In the genomic region with DNA sequence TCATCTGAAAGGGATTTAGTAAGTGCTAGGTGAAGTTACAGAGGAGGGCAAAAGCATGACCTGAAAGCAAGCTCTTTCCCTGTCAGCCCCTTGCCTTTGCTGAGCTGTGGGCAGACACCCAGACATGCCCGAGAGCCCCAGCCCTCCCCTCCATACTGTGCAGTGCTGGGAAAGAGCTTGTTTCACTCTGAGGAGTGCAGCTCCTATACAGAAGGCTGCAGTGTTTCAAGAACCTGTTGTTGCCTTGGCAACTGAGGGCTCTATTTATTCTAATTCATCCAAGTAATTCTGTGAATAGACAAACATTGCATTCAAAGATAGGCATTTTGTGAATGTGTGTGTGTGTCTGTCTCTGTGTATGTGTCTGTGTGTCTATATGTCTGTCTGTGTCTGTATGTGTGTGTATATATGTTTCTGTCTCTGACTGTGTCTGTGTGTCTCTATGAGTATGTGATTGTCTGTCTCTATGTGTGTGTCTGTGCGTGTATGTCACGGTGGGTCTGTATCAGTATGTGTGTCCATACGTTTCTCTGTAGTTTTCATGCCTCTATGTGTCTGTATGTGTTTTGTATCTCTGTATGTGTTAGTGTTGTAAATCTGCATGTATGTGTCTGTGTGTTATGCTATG, we compare ENCODE assay signal across 11 mouse cellular contexts. TPM values are rescaled to one million over a fixed set of nuclear protein-coding genes. Genes with fewer than 3 reads are reported as not detected.
DNase-seq lines count a peak whose midpoint lies in the region; ATAC-seq and TF ChIP-seq lines count a peak whose summit lies in the region.
"Had no signal": no experiment of that assay in that cellular context is flagged by ENCODE, and none has a peak within 500 bp of the region (broad histone marks: within the 10 kb centered on the region; RNA-seq: fewer than 3 reads in every experiment).

No protein-coding gene starts in this region.

- TF ChIP-seq EP300 in lung, postnatal 0 days (IDR thresholded peaks at IDR 0.05), result no peak

- no peak overlapping the region for H3K4me2 ChIP-seq in lung, embryonic 16.5 days (ENCODE audit: low read depth, low read length)
- no peak overlapping the region for H3K4me2 ChIP-seq in lung, postnatal 0 days (replicated peaks; ENCODE audit: low read depth, low read length)
- no peak overlapping the region for H3K4me2 ChIP-seq in midbrain, postnatal 0 days (ENCODE audit: low read depth, low read length, poor library complexity, severe bottlenecking)
- H3K4me2 ChIP-seq: embryonic facial prominence, embryonic 13.5 days; heart, embryonic 11.5 days had no signal

- 42% methylated on average over 4 of the region's 4 CpGs for WGBS in lung, embryonic 16.5 days
- WGBS in lung, postnatal 0 days, result 40% methylated on average over 4 of the region's 4 CpGs
- WGBS in hindbrain, embryonic 10.5 days, result 50% methylated on average over 4 of the region's 4 CpGs
- 29% methylated on average over 4 of the region's 4 CpGs for WGBS in midbrain, postnatal 0 days

- peaks cover 6% of the 10 kb centered on the region for H3K4me1 ChIP-seq in lung, embryonic 16.5 days (replicated peaks; ENCODE audit: control insufficient read depth, insufficient read depth, low read length)
- no peaks in the 10 kb centered on the region for H3K4me1 ChIP-seq in lung, postnatal 0 days (ENCODE audit: insufficient read depth, low read depth, low read length)
- peaks cover 13% of the 10 kb centered on the region for H3K4me1 ChIP-seq in hindbrain, embryonic 10.5 days (replicated peaks)
- H3K4me1 ChIP-seq in midbrain, postnatal 0 days (ENCODE audit: insufficient read depth, low read length), result no peaks in the 10 kb centered on the region; the same call in 1 of the 2 replicates
- H3K4me1 ChIP-seq: embryonic facial prominence, embryonic 13.5 days had no signal

- TF ChIP-seq CTCF in lung, postnatal 0 days (IDR thresholded peaks at IDR 0.05), result no peak
- TF ChIP-seq CTCF in midbrain, postnatal 0 days (IDR thresholded peaks at IDR 0.05), result no peak

- DNase-seq in lung, postnatal 0 days (ENCODE audit: low spot score), result no peak
- peak; percentile 14 for DNase-seq in embryo, embryonic 9.5 days (ENCODE audit: extremely low spot score)
- DNase-seq in hindbrain, embryonic 10.5 days (ENCODE audit: low spot score), result peak; percentile 25
- peak; percentile 72 for DNase-seq in midbrain, postnatal 0 days (ENCODE audit: low spot score)
- DNase-seq in gastrocnemius, adult 8-10 months (ENCODE audit: low spot score in 2 of 2), result no peak
- DNase-seq: thymus, postnatal 36 days had no signal

- H3K27me3 ChIP-seq in lung, embryonic 16.5 days (ENCODE audit: control insufficient read depth, insufficient read depth, low read depth, low read length), result no peaks in the 10 kb centered on the region
- H3K27me3 ChIP-seq in lung, postnatal 0 days (replicated peaks; ENCODE audit: insufficient read depth, low read length), result no peaks in the 10 kb centered on the region
- no peaks in the 10 kb centered on the region for H3K27me3 ChIP-seq in hindbrain, embryonic 10.5 days (ENCODE audit: insufficient read depth, poor library complexity, severe bottlenecking)
- no peaks in the 10 kb centered on the region for H3K27me3 ChIP-seq in midbrain, postnatal 0 days (ENCODE audit: insufficient read depth, low read length)
- H3K27me3 ChIP-seq: embryonic facial prominence, embryonic 13.5 days had no signal

- no peaks in the 10 kb centered on the region for H3K36me3 ChIP-seq in lung, embryonic 16.5 days (ENCODE audit: control insufficient read depth, insufficient read depth, low read length)
- no peaks in the 10 kb centered on the region for H3K36me3 ChIP-seq in lung, postnatal 0 days (ENCODE audit: insufficient read depth, low read length)
- H3K36me3 ChIP-seq in hindbrain, embryonic 10.5 days, result no peaks in the 10 kb centered on the region
- no peaks in the 10 kb centered on the region for H3K36me3 ChIP-seq in midbrain, postnatal 0 days (ENCODE audit: insufficient read depth, low read length)
- H3K36me3 ChIP-seq: embryonic facial prominence, embryonic 13.5 days; G1E had no signal

- no peak overlapping the region for H3K9ac ChIP-seq in lung, embryonic 16.5 days (ENCODE audit: low read length)
- no peak overlapping the region for H3K9ac ChIP-seq in lung, postnatal 0 days (replicated peaks; ENCODE audit: low read depth)
- H3K9ac ChIP-seq in midbrain, postnatal 0 days (replicated peaks; ENCODE audit: low read length, poor library complexity, severe bottlenecking), result no peak overlapping the region
- H3K9ac ChIP-seq: embryonic facial prominence, embryonic 13.5 days had no signal

- no peak overlapping the region for H3K4me3 ChIP-seq in lung, embryonic 16.5 days (ENCODE audit: low read length)
- no peak overlapping the region for H3K4me3 ChIP-seq in lung, postnatal 0 days (ENCODE audit: low read depth, low read length)
- H3K4me3 ChIP-seq in hindbrain, embryonic 10.5 days, result no peak overlapping the region
- H3K4me3 ChIP-seq in midbrain, postnatal 0 days (ENCODE audit: low read depth, low read length), result no peak overlapping the region
- H3K4me3 ChIP-seq: embryonic facial prominence, embryonic 13.5 days had no signal

- H3K27ac ChIP-seq in lung, embryonic 16.5 days (ENCODE audit: low read length), result no peak overlapping the region
- H3K27ac ChIP-seq in lung, postnatal 0 days (ENCODE audit: low read length), result no peak overlapping the region
- peak overlapping the region; percentile 50; the same call in 1 of the 2 replicates for H3K27ac ChIP-seq in hindbrain, embryonic 10.5 days
- H3K27ac ChIP-seq in midbrain, postnatal 0 days (ENCODE audit: low read depth, low read length), result peak overlapping the region; percentile 62
- H3K27ac ChIP-seq: embryonic facial prominence, embryonic 13.5 days had no signal

- ATAC-seq in lung, embryonic 16.5 days (ENCODE audit: low read depth), result peak; percentile 89
- ATAC-seq in lung, postnatal 0 days, result no peak; the same call in 1 of the 2 replicates
- peak; percentile 92 for ATAC-seq in midbrain, postnatal 0 days (ENCODE audit: low FRiP score)
- no peak for ATAC-seq in inflammation-experienced regulatory T-cells, adult 6 months

- no peaks in the 10 kb centered on the region for H3K9me3 ChIP-seq in lung, embryonic 16.5 days (ENCODE audit: control insufficient read depth, low read length)
- no peaks in the 10 kb centered on the region for H3K9me3 ChIP-seq in lung, postnatal 0 days (ENCODE audit: low read length)
- no peaks in the 10 kb centered on the region for H3K9me3 ChIP-seq in hindbrain, embryonic 10.5 days
- H3K9me3 ChIP-seq in midbrain, postnatal 0 days (ENCODE audit: low read length), result no peaks in the 10 kb centered on the region
- H3K9me3 ChIP-seq: embryonic facial prominence, embryonic 13.5 days; G1E had no signal

RNA-seq across cellular contexts. Expression of a gene that starts 45.4 kb away (rescaled TPM):
- polyA plus RNA-seq in lung, embryonic 16.5 days (2015; fragmentation: Nextera tagmentation; extraction: Ambion mirVana), result 51.2 and 58.9 TPM in 2 replicates
- polyA plus RNA-seq in lung, postnatal 0 days (2015; fragmentation: Nextera tagmentation; extraction: Ambion mirVana), result 30.1 and 35.1 TPM in 2 replicates
- polyA plus RNA-seq in hindbrain, embryonic 10.5 days (2016; fragmentation: Nextera tagmentation; extraction: Ambion mirVana), result 41.6 and 49.6 TPM in 2 replicates
- 24.2 and 24.9 TPM in 2 replicates for total RNA-seq in midbrain, postnatal 0 days (2014; rRNA removed)
- 17.2 and 18.2 TPM in 2 replicates for polyA plus RNA-seq in midbrain, postnatal 0 days (2015; fragmentation: Nextera tagmentation; extraction: Ambion mirVana)
- 10 to 100 TPM in 2 of 4 experiments, 1 to 10 TPM in 2; 9.2 to 14.0 (median 10.3) TPM for total RNA-seq in gastrocnemius, adult 8-10 months (2022)
- 10 to 100 TPM; 46.1 to 76.7 (median 55.4) TPM for polyA plus RNA-seq in inflammation-experienced regulatory T-cells, adult 6 months (2017; shearing (Covaris generic))

Comparison
In these comparisons a context has a peak if more than half of its experiments do, and no peak if none do; other contexts are left out.
1. ATAC-seq: peak in lung, embryonic 16.5 days (single experiment) and midbrain, postnatal 0 days (single experiment); none in lung, postnatal 0 days (single experiment) and inflammation-experienced regulatory T-cells, adult 6 months (single experiment).
2. H3K27ac ChIP-seq: peak in hindbrain, embryonic 10.5 days (single experiment) and midbrain, postnatal 0 days (single experiment); none in lung, embryonic 16.5 days (single experiment) and lung, postnatal 0 days (single experiment).
3. DNase-seq: peak in embryo, embryonic 9.5 days (single experiment), hindbrain, embryonic 10.5 days (single experiment) and midbrain, postnatal 0 days (single experiment); none in lung, postnatal 0 days (single experiment) and gastrocnemius, adult 8-10 months (0 of 2).